Mouse (Mus musculus) lung, postnatal 4 days (tissue): ENCODE data around the gene Nanos3.
A peak's percentile ranks its signal among the peaks of the same experiment; 100 is the strongest.

Experiments used
- DNase-seq, 2 experiments: peaks; one replicate each; pipeline ENCODE4 v3.0.0; 2021

Nanos3 gene

DNA sequence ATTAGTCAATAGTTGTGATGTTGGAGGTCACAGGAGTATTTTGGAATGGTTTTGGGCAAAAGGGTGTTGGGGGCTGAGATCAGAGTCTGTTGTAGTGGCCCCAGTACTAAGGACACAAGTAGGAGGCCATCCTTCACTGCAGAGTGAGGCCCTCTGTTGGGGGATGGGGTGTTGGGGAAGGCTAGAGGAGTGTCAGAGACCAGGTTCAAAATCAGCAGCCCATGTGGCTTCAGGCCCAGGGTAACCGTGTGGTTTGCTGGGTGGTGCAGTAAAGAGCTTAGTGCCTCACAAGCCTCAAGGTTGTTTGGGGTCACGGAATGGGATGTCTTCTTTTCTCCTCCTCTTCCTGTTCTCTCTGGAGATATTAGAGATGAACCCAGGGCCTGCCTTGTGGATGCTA lies 58.3 kb downstream of the Nanos3 start:
- DNase-seq = no peak

DNA sequence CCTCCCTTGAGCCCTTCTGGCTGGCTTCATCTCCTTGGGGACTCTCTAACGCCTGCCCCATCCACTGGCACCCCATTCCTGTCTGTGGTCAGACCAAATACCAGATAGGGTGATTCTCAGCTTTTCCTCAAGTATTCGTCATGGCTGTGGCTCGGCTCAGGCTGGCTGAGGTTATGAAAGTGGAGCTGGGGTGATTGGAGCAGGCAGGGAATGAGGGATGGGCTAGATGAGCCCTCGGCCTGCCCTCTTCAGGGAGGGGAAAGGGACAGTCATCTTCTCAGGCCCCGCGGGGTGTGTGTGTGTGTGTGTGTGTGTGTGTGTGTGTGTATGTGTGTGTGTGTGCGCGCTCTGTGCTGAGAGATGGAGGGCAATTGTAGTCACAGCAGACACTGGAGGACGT lies 59.4 kb downstream of the Nanos3 start, which contains the start of gene Podnl1:
Gene Podnl1, plus strand, starts transcription at position 334 of the 400 bp plus-strand sequence.
- DNase-seq = peak; percentile 42 to 71
